Mouse (Mus musculus): Measurements from ENCODE around the gene Slc8a2. TPM values are rescaled to one million over a fixed set of nuclear protein-coding genes. Genes with fewer than 3 reads are reported as not detected.

Gene Slc8a2
- polyA plus RNA-seq, 1 experiment from 2014 or later: 0.15 TPM

GRCm38 (mm10) chr7:16099901-16100300 lies 29.7 kb upstream of the Slc8a2 start:
- H3K27me3 ChIP-seq (ENCODE audit: control insufficient read depth, insufficient read depth, low read length): peaks cover 4% of the 10 kb centered on the region; the same call in 1 of the 2 replicates
- H3K9ac ChIP-seq (ENCODE audit: low read length): peak overlapping the region; percentile 85; the same call in 1 of the 2 replicates
- 0 out of 4 replicates have a peak overlapping the region, but pooled peaks of 1 of the 2 experiments have one; percentile 60 for H3K4me3 ChIP-seq (ENCODE audit: control insufficient read depth in 1 of 2, insufficient read depth in 1 of 2, low read depth in 1 of 2, low read length in 2 of 2)
- ATAC-seq (ENCODE audit: insufficient number of reproducible peaks, insufficient read depth, low FRiP score, low read depth): no peak
- no peaks in the 10 kb centered on the region for H3K9me3 ChIP-seq (ENCODE audit: control insufficient read depth, low read length)
- peaks cover 30% of the 10 kb centered on the region for H3K36me3 ChIP-seq (ENCODE audit: control insufficient read depth, insufficient read depth, low read length)
- 67% methylated on average over 4 of the region's 4 CpGs for whole genome bisulfite sequencing
- H3K27ac ChIP-seq (replicated peaks in 1 of 2; ENCODE audit: control insufficient read depth in 1 of 2, insufficient read depth in 1 of 2, low read depth in 2 of 2, low read length in 2 of 2): no peak overlapping the region
- peak overlapping the region; percentile 93 for H3K4me2 ChIP-seq (ENCODE audit: low read length)
- peaks cover 4 to 18% of the 10 kb centered on the region in 2 experiments; a peak in 3 of 4 replicates for H3K4me1 ChIP-seq (ENCODE audit: control insufficient read depth in 2 of 2, insufficient read depth in 2 of 2, low read length in 2 of 2)

GRCm38 (mm10) chr7:16101081-16101480 lies 28.5 kb upstream of the Slc8a2 start:
- no peaks in the 10 kb centered on the region for H3K9me3 ChIP-seq (ENCODE audit: control insufficient read depth, low read length)
- peak overlapping the region; percentile 8; the same call in 1 of the 2 replicates for H3K9ac ChIP-seq (ENCODE audit: low read length)
- WGBS: 58% methylated on average over 7 of the region's 7 CpGs
- H3K36me3 ChIP-seq (ENCODE audit: control insufficient read depth, insufficient read depth, low read length): peaks cover 35% of the 10 kb centered on the region
- no peak overlapping the region for H3K4me2 ChIP-seq (ENCODE audit: low read length)
- no peak overlapping the region for H3K4me3 ChIP-seq (ENCODE audit: control insufficient read depth in 1 of 2, insufficient read depth in 1 of 2, low read depth in 1 of 2, low read length in 2 of 2)
- peaks cover 4 to 18% of the 10 kb centered on the region in 2 experiments; a peak in 3 of 4 replicates for H3K4me1 ChIP-seq (ENCODE audit: control insufficient read depth in 2 of 2, insufficient read depth in 2 of 2, low read length in 2 of 2)
- ATAC-seq (ENCODE audit: insufficient number of reproducible peaks, insufficient read depth, low FRiP score, low read depth): no peak
- H3K27ac ChIP-seq (replicated peaks in 1 of 2; ENCODE audit: control insufficient read depth in 1 of 2, insufficient read depth in 1 of 2, low read depth in 2 of 2, low read length in 2 of 2): no peak overlapping the region
- H3K27me3 ChIP-seq (ENCODE audit: control insufficient read depth, insufficient read depth, low read length): no peaks in the 10 kb centered on the region

- WGBS: 69% methylated on average over 15 of the region's 15 CpGs
- H3K4me3 ChIP-seq (ENCODE audit: control insufficient read depth in 1 of 2, insufficient read depth in 1 of 2, low read depth in 1 of 2, low read length in 2 of 2): no peak overlapping the region
- peaks cover 4 to 18% of the 10 kb centered on the region in 2 experiments; a peak in 3 of 4 replicates for H3K4me1 ChIP-seq (ENCODE audit: control insufficient read depth in 2 of 2, insufficient read depth in 2 of 2, low read length in 2 of 2)
- no peak overlapping the region for H3K4me2 ChIP-seq (ENCODE audit: low read length)
- H3K27me3 ChIP-seq (ENCODE audit: control insufficient read depth, insufficient read depth, low read length): no peaks in the 10 kb centered on the region
- H3K9me3 ChIP-seq (ENCODE audit: control insufficient read depth, low read length): no peaks in the 10 kb centered on the region
- peaks cover 35% of the 10 kb centered on the region for H3K36me3 ChIP-seq (ENCODE audit: control insufficient read depth, insufficient read depth, low read length)
- H3K9ac ChIP-seq (ENCODE audit: low read length): peak overlapping the region; percentile 8; the same call in 1 of the 2 replicates
- ATAC-seq (ENCODE audit: insufficient number of reproducible peaks, insufficient read depth, low FRiP score, low read depth): no peak
- H3K27ac ChIP-seq (replicated peaks in 1 of 2; ENCODE audit: control insufficient read depth in 1 of 2, insufficient read depth in 1 of 2, low read depth in 2 of 2, low read length in 2 of 2): no peak overlapping the region
These were observed 27.7 kb upstream of the Slc8a2 start for GRCm38 (mm10) chr7:16101726-16102475.

- no peak overlapping the region for H3K4me3 ChIP-seq (ENCODE audit: control insufficient read depth in 1 of 2, insufficient read depth in 1 of 2, low read depth in 1 of 2, low read length in 2 of 2)
- no peaks in the 10 kb centered on the region for H3K27me3 ChIP-seq (ENCODE audit: control insufficient read depth, insufficient read depth, low read length)
- H3K4me1 ChIP-seq (ENCODE audit: control insufficient read depth in 2 of 2, insufficient read depth in 2 of 2, low read length in 2 of 2): peaks cover 4 to 18% of the 10 kb centered on the region in 2 experiments; a peak in 3 of 4 replicates
- no peak overlapping the region for H3K27ac ChIP-seq (replicated peaks in 1 of 2; ENCODE audit: control insufficient read depth in 1 of 2, insufficient read depth in 1 of 2, low read depth in 2 of 2, low read length in 2 of 2)
- 72% methylated on average over 5 of the region's 5 CpGs for WGBS
- no peak overlapping the region for H3K9ac ChIP-seq (ENCODE audit: low read length)
- no peak for ATAC-seq (ENCODE audit: insufficient number of reproducible peaks, insufficient read depth, low FRiP score, low read depth)
- peaks cover 43% of the 10 kb centered on the region for H3K36me3 ChIP-seq (ENCODE audit: control insufficient read depth, insufficient read depth, low read length)
- H3K4me2 ChIP-seq (ENCODE audit: low read length): no peak overlapping the region
- H3K9me3 ChIP-seq (ENCODE audit: control insufficient read depth, low read length): no peaks in the 10 kb centered on the region
These were observed 26.9 kb upstream of the Slc8a2 start for GRCm38 (mm10) chr7:16102686-16103226.

- Histone ChIP-seq H3K36me3 (ENCODE audit: control insufficient read depth, insufficient read depth, low read length) (peaks cover 53% of the 10 kb centered on the region), H3K27me3 (ENCODE audit: control insufficient read depth, insufficient read depth, low read length) (no peaks in the 10 kb centered on the region), H3K4me3 (ENCODE audit: control insufficient read depth in 1 of 2, insufficient read depth in 1 of 2, low read depth in 1 of 2, low read length in 2 of 2) (no peak overlapping the region), H3K27ac (replicated peaks in 1 of 2; ENCODE audit: control insufficient read depth in 1 of 2, insufficient read depth in 1 of 2, low read depth in 2 of 2, low read length in 2 of 2) (no peak overlapping the region), H3K9me3 (ENCODE audit: control insufficient read depth, low read length) (no peaks in the 10 kb centered on the region), H3K4me2 (ENCODE audit: low read length) (no peak overlapping the region), H3K9ac (ENCODE audit: low read length) (no peak overlapping the region), H3K4me1 (ENCODE audit: control insufficient read depth in 2 of 2, insufficient read depth in 2 of 2, low read length in 2 of 2) (peaks cover 4 to 18% of the 10 kb centered on the region in 2 experiments; a peak in 3 of 4 replicates)
- 68% methylated on average over 6 of the region's 6 CpGs for WGBS
- no peak for ATAC-seq (ENCODE audit: insufficient number of reproducible peaks, insufficient read depth, low FRiP score, low read depth)
These were observed 25.9 kb upstream of the Slc8a2 start for GRCm38 (mm10) chr7:16103760-16104159.

- WGBS: 89% methylated on average over 7 of the region's 7 CpGs
- Histone ChIP-seq H3K4me2 (ENCODE audit: low read length) (no peak overlapping the region), H3K4me1 (ENCODE audit: control insufficient read depth in 2 of 2, insufficient read depth in 2 of 2, low read length in 2 of 2) (peaks cover 0 to 10% of the 10 kb centered on the region in 2 experiments; a peak in 2 of 4 replicates), H3K9ac (ENCODE audit: low read length) (no peak overlapping the region), H3K9me3 (ENCODE audit: control insufficient read depth, low read length) (no peaks in the 10 kb centered on the region), H3K27me3 (ENCODE audit: control insufficient read depth, insufficient read depth, low read length) (no peaks in the 10 kb centered on the region), H3K36me3 (ENCODE audit: control insufficient read depth, insufficient read depth, low read length) (peaks cover 63% of the 10 kb centered on the region), H3K27ac (replicated peaks in 1 of 2; ENCODE audit: control insufficient read depth in 1 of 2, insufficient read depth in 1 of 2, low read depth in 2 of 2, low read length in 2 of 2) (no peak overlapping the region), H3K4me3 (ENCODE audit: control insufficient read depth in 1 of 2, insufficient read depth in 1 of 2, low read depth in 1 of 2, low read length in 2 of 2) (no peak overlapping the region)
- no peak for ATAC-seq (ENCODE audit: insufficient number of reproducible peaks, insufficient read depth, low FRiP score, low read depth)
These were observed 24.8 kb upstream of the Slc8a2 start for GRCm38 (mm10) chr7:16104611-16105388.

GRCm38 (mm10) chr7:16108886-16109542 lies 20.6 kb upstream of the Slc8a2 start:
- Histone ChIP-seq H3K4me2 (ENCODE audit: low read length) (no peak overlapping the region), H3K4me1 (ENCODE audit: control insufficient read depth in 2 of 2, insufficient read depth in 2 of 2, low read length in 2 of 2) (no peaks in the 10 kb centered on the region), H3K27me3 (ENCODE audit: control insufficient read depth, insufficient read depth, low read length) (no peaks in the 10 kb centered on the region), H3K36me3 (ENCODE audit: control insufficient read depth, insufficient read depth, low read length) (peaks cover 83% of the 10 kb centered on the region), H3K4me3 (ENCODE audit: control insufficient read depth in 1 of 2, insufficient read depth in 1 of 2, low read depth in 1 of 2, low read length in 2 of 2) (no peak overlapping the region), H3K27ac (replicated peaks in 1 of 2; ENCODE audit: control insufficient read depth in 1 of 2, insufficient read depth in 1 of 2, low read depth in 2 of 2, low read length in 2 of 2) (no peak overlapping the region), H3K9ac (ENCODE audit: low read length) (no peak overlapping the region), H3K9me3 (ENCODE audit: control insufficient read depth, low read length) (no peaks in the 10 kb centered on the region)
- WGBS: 87% methylated on average over 9 of the region's 9 CpGs
- ATAC-seq (ENCODE audit: insufficient number of reproducible peaks, insufficient read depth, low FRiP score, low read depth): no peak
